Mouse (Mus musculus) hindbrain, embryonic 12.5 days (tissue): Measurements from ENCODE around the gene Cnn2. TPM values are rescaled to one million over a fixed set of nuclear protein-coding genes. Genes with fewer than 3 reads are reported as not detected.

ENCODE experiments used
- ATAC-seq: fragments of 200-750 bp; cut with Nextera tagmentation; 2 replicates; pipeline ENCODE4 v1.8.0; 2017; ENCODE audit warnings: moderate TSS enrichment; ENCODE audit not compliant: low FRiP score
- H3K27ac ChIP-seq: fragments of 300-500 bp; sonication (generic); 2 replicates; pipeline ENCODE4 v1.5.1; 2016; ENCODE audit warnings: mild to moderate bottlenecking
- H3K27me3 ChIP-seq: fragments of 300-500 bp; sonication (generic); 2 replicates; pipeline ENCODE4 v1.6.1; 2016; ENCODE audit warnings: mild to moderate bottlenecking
- H3K36me3 ChIP-seq: fragments of 300-500 bp; sonication (generic); 2 replicates; pipeline ENCODE4 v1.6.1; 2016; ENCODE audit warnings: mild to moderate bottlenecking
- H3K4me1 ChIP-seq: fragments of 300-500 bp; sonication (generic); 2 replicates; pipeline ENCODE4 v1.6.1; 2016
- H3K4me2 ChIP-seq: fragments of 300-500 bp; sonication (generic); replicated peaks from 2 replicates; pipeline ENCODE4 v1.6.1; 2016; ENCODE audit warnings: mild to moderate bottlenecking
- H3K4me3 ChIP-seq: fragments of 300-500 bp; sonication (generic); 2 replicates; pipeline ENCODE4 v1.5.1; 2016; ENCODE audit warnings: mild to moderate bottlenecking
- H3K9ac ChIP-seq: fragments of 300-500 bp; sonication (generic); 2 replicates; pipeline ENCODE4 v1.6.1; 2016; ENCODE audit warnings: mild to moderate bottlenecking, moderate library complexity
- H3K9me3 ChIP-seq: fragments of 300-500 bp; sonication (generic); replicated peaks from 2 replicates; pipeline ENCODE4 v1.6.1; 2016; ENCODE audit warnings: mild to moderate bottlenecking
- WGBS: fragments of 180-500 bp; shearing (Covaris S2); methylation state at CpG from one replicate; pipeline ENCODE4 v1.1.7; 2016; 5-methylcytosine and 5-hydroxymethylcytosine counted together
- polyA plus RNA-seq: library from polyadenylated mRNA; unstranded; fragments of >200 nt; fragmentation: Nextera tagmentation; extraction: Ambion mirVana; gene quantifications from 2 replicates; pipeline ENCODE4 v1.2.1, GENCODE M21; 2016

Gene Cnn2
- polyA plus RNA-seq, 1 experiment from 2014 or later, result 178 TPM

GRCm38 (mm10) chr10:80016511-80016910 lies 28.1 kb downstream of the Cnn2 start, which contains the start of gene Arhgap45:
Arhgap45 (plus strand) TSS chr10:80016653.
- Histone ChIP-seq H3K4me1 (peaks cover 10% of the 10 kb centered on the region), H3K27me3 (peaks cover 83% of the 10 kb centered on the region), H3K9me3 (0 out of 2 replicates have a peak, but pooled peaks cover 6% of the 10 kb centered on the region), H3K9ac (no peak within 1 kb of the TSS), H3K36me3 (peaks cover 6% of the 10 kb centered on the region), H3K4me2 (no peak within 1 kb of the TSS), H3K27ac (no peak within 1 kb of the TSS), H3K4me3 (no peak within 1 kb of the TSS)
- WGBS, result 70% methylated on average over 11 of the region's 11 CpGs
- no peak for ATAC-seq

- no peak overlapping the region for H3K4me3 ChIP-seq
- H3K9me3 ChIP-seq, result 0 out of 2 replicates have a peak, but pooled peaks cover 3% of the 10 kb centered on the region
- 90% methylated on average over 10 of the region's 10 CpGs for WGBS
- H3K36me3 ChIP-seq, result peaks cover 2% of the 10 kb centered on the region
- H3K4me1 ChIP-seq, result peaks cover 10% of the 10 kb centered on the region
- peaks cover 79% of the 10 kb centered on the region for H3K27me3 ChIP-seq
- ATAC-seq, result no peak
- H3K4me2 ChIP-seq, result no peak overlapping the region
- no peak overlapping the region for H3K27ac ChIP-seq
- H3K9ac ChIP-seq, result no peak overlapping the region
Measured at GRCm38 (mm10) chr10:80016931-80017330, 28.5 kb downstream of the Cnn2 start.

GRCm38 (mm10) chr10:80017361-80017760 lies 29.0 kb downstream of the Cnn2 start:
- Histone ChIP-seq H3K4me3 (no peak overlapping the region), H3K4me1 (peaks cover 10% of the 10 kb centered on the region), H3K9ac (no peak overlapping the region), H3K36me3 (no peaks in the 10 kb centered on the region), H3K27me3 (peaks cover 74% of the 10 kb centered on the region), H3K4me2 (no peak overlapping the region), H3K9me3 (no peaks in the 10 kb centered on the region), H3K27ac (no peak overlapping the region)
- no peak for ATAC-seq
- WGBS, result 70% methylated on average over 3 of the region's 3 CpGs

GRCm38 (mm10) chr10:80017771-80018170 lies 29.4 kb downstream of the Cnn2 start:
- H3K9me3 ChIP-seq, result 0 out of 2 replicates have a peak, but pooled peaks cover 1% of the 10 kb centered on the region
- 84% methylated on average over 14 of the region's 14 CpGs for whole genome bisulfite sequencing
- H3K4me2 ChIP-seq, result no peak overlapping the region
- no peak overlapping the region for H3K27ac ChIP-seq
- no peak overlapping the region for H3K4me3 ChIP-seq
- H3K36me3 ChIP-seq, result no peaks in the 10 kb centered on the region
- H3K4me1 ChIP-seq, result peaks cover 10% of the 10 kb centered on the region
- ATAC-seq, result no peak
- no peak overlapping the region for H3K9ac ChIP-seq
- peaks cover 70% of the 10 kb centered on the region for H3K27me3 ChIP-seq

GRCm38 (mm10) chr10:80018739-80019297 lies 30.4 kb downstream of the Cnn2 start:
- no peak overlapping the region for H3K4me3 ChIP-seq
- ATAC-seq, result no peak
- H3K27me3 ChIP-seq, result peaks cover 60% of the 10 kb centered on the region
- H3K9me3 ChIP-seq, result 0 out of 2 replicates have a peak, but pooled peaks cover 5% of the 10 kb centered on the region
- H3K27ac ChIP-seq, result no peak overlapping the region
- H3K9ac ChIP-seq, result no peak overlapping the region
- peaks cover 10% of the 10 kb centered on the region for H3K4me1 ChIP-seq
- 6% methylated on average over 11 of the region's 15 CpGs for WGBS
- peak overlapping the region; percentile 14; the same call in 1 of the 2 replicates for H3K4me2 ChIP-seq
- no peaks in the 10 kb centered on the region for H3K36me3 ChIP-seq

- peaks cover 52% of the 10 kb centered on the region for H3K27me3 ChIP-seq
- H3K9ac ChIP-seq, result peak overlapping the region; percentile 32; the same call in 1 of the 2 replicates
- H3K4me1 ChIP-seq, result peaks cover 10% of the 10 kb centered on the region
- 0 out of 2 replicates have a peak, but pooled peaks cover 5% of the 10 kb centered on the region for H3K9me3 ChIP-seq
- H3K27ac ChIP-seq, result no peak overlapping the region
- H3K4me3 ChIP-seq, result peak overlapping the region; percentile 4; the same call in 1 of the 2 replicates
- ATAC-seq, result peak; percentile 54; the same call in 1 of the 2 replicates
- H3K4me2 ChIP-seq, result peak overlapping the region; percentile 14
- no peaks in the 10 kb centered on the region for H3K36me3 ChIP-seq
- WGBS, result 8% methylated on average over 20 of the region's 20 CpGs
Measured at GRCm38 (mm10) chr10:80019471-80020131, 31.2 kb downstream of the Cnn2 start.

- Histone ChIP-seq H3K27me3 (peaks cover 46% of the 10 kb centered on the region), H3K4me3 (peak overlapping the region; percentile 4; the same call in 1 of the 2 replicates), H3K9ac (peak overlapping the region; percentile 32; the same call in 1 of the 2 replicates), H3K27ac (no peak overlapping the region), H3K4me1 (peaks cover 10% of the 10 kb centered on the region), H3K9me3 (0 out of 2 replicates have a peak, but pooled peaks cover 5% of the 10 kb centered on the region), H3K4me2 (peak overlapping the region; percentile 14; the same call in 1 of the 2 replicates), H3K36me3 (no peaks in the 10 kb centered on the region)
- no peak for ATAC-seq
- WGBS, result 23% methylated on average over 11 of the region's 11 CpGs
Measured at GRCm38 (mm10) chr10:80020191-80020590, 31.8 kb downstream of the Cnn2 start.

GRCm38 (mm10) chr10:80020603-80021319 lies 32.4 kb downstream of the Cnn2 start:
- Histone ChIP-seq H3K4me2 (no peak overlapping the region), H3K9me3 (0 out of 2 replicates have a peak, but pooled peaks cover 5% of the 10 kb centered on the region), H3K4me3 (no peak overlapping the region), H3K4me1 (peaks cover 10% of the 10 kb centered on the region), H3K9ac (0 out of 2 replicates have a peak overlapping the region, but pooled peaks have one; percentile 32), H3K36me3 (no peaks in the 10 kb centered on the region), H3K27me3 (peaks cover 40% of the 10 kb centered on the region), H3K27ac (no peak overlapping the region)
- ATAC-seq, result no peak
- WGBS, result 81% methylated on average over 18 of the region's 18 CpGs

GRCm38 (mm10) chr10:80021320-80021641 lies 32.9 kb downstream of the Cnn2 start:
- Histone ChIP-seq H3K27ac (no peak overlapping the region), H3K4me2 (no peak overlapping the region), H3K4me1 (peaks cover 10% of the 10 kb centered on the region), H3K9ac (no peak overlapping the region), H3K4me3 (no peak overlapping the region), H3K36me3 (no peaks in the 10 kb centered on the region), H3K9me3 (0 out of 2 replicates have a peak, but pooled peaks cover 5% of the 10 kb centered on the region), H3K27me3 (peaks cover 35% of the 10 kb centered on the region)
- WGBS, result 91% methylated on average over 13 of the region's 13 CpGs
- ATAC-seq, result no peak

- no peak for ATAC-seq
- 0 out of 2 replicates have a peak, but pooled peaks cover 5% of the 10 kb centered on the region for H3K9me3 ChIP-seq
Measured at GRCm38 (mm10) chr10:80022164-80022563, 33.8 kb downstream of the Cnn2 start.

GRCm38 (mm10) chr10:80022806-80023205 lies 34.4 kb downstream of the Cnn2 start:
- peaks cover 10% of the 10 kb centered on the region for H3K4me1 ChIP-seq
- H3K9ac ChIP-seq, result no peak overlapping the region
- 0 out of 2 replicates have a peak, but pooled peaks cover 5% of the 10 kb centered on the region for H3K9me3 ChIP-seq
- no peak overlapping the region for H3K4me3 ChIP-seq
- no peak overlapping the region for H3K27ac ChIP-seq
- no peaks in the 10 kb centered on the region for H3K36me3 ChIP-seq
- peaks cover 25% of the 10 kb centered on the region for H3K27me3 ChIP-seq
- ATAC-seq, result no peak
- no peak overlapping the region for H3K4me2 ChIP-seq
- WGBS, result 96% methylated on average over 8 of the region's 8 CpGs

More at GRCm38 (mm10) chr10:80022164-80022563, 33.8 kb downstream of the Cnn2 start:
- Histone ChIP-seq H3K4me2 (no peak overlapping the region), H3K36me3 (no peaks in the 10 kb centered on the region), H3K4me1 (peaks cover 10% of the 10 kb centered on the region), H3K4me3 (no peak overlapping the region), H3K27ac (no peak overlapping the region), H3K27me3 (peaks cover 27% of the 10 kb centered on the region), H3K9ac (no peak overlapping the region)
- 93% methylated on average over 12 of the region's 12 CpGs for WGBS

- Histone ChIP-seq H3K27ac (no peak overlapping the region), H3K9ac (no peak overlapping the region), H3K4me3 (no peak overlapping the region), H3K36me3 (no peaks in the 10 kb centered on the region), H3K9me3 (0 out of 2 replicates have a peak, but pooled peaks cover 5% of the 10 kb centered on the region), H3K4me1 (peaks cover 10% of the 10 kb centered on the region), H3K27me3 (peaks cover 20% of the 10 kb centered on the region), H3K4me2 (no peak overlapping the region)
- no peak for ATAC-seq
- 86% methylated on average over 5 of the region's 5 CpGs for WGBS
Measured at GRCm38 (mm10) chr10:80023758-80024157, 35.4 kb downstream of the Cnn2 start.
